Mouse (Mus musculus) lung, embryonic 14.5 days (tissue): ENCODE results near the gene Adarb2. TPM values are rescaled to one million over a fixed set of nuclear protein-coding genes. Genes with fewer than 3 reads are reported as not detected.

ENCODE experiments used
- ATAC-seq: fragments of 200-750 bp; cut with Nextera tagmentation; 2 replicates; pipeline ENCODE4 v1.8.0; 2017; ENCODE audit warnings: mild to moderate bottlenecking, moderate TSS enrichment, moderate library complexity; ENCODE audit not compliant: insufficient read depth
- DNase-seq: peaks from one replicate; pipeline ENCODE4 v3.0.0-alpha.2; 2015
- H3K27ac ChIP-seq: fragments of 300-500 bp; sonication (generic); 2 replicates; pipeline ENCODE4 v1.5.1; 2014; ENCODE audit warnings: low read depth, mild to moderate bottlenecking, moderate library complexity
- H3K27me3 ChIP-seq: fragments of 300-500 bp; sonication (generic); 2 replicates; pipeline ENCODE4 v1.6.1; 2014; ENCODE audit warnings: low read length, control low read depth; ENCODE audit not compliant: insufficient read depth
- H3K36me3 ChIP-seq: fragments of 300-500 bp; sonication (generic); 2 replicates; pipeline ENCODE4 v1.6.1; 2014; ENCODE audit warnings: control low read depth; ENCODE audit not compliant: insufficient read depth
- H3K4me1 ChIP-seq: fragments of 300-500 bp; sonication (generic); 2 replicates; pipeline ENCODE4 v1.6.1; 2014; ENCODE audit warnings: antibody characterized with exemption, control low read depth; ENCODE audit not compliant: insufficient read depth
- H3K4me2 ChIP-seq: fragments of 300-500 bp; sonication (generic); 2 replicates; pipeline ENCODE4 v1.6.1; 2014; ENCODE audit warnings: mild to moderate bottlenecking
- H3K4me3 ChIP-seq: fragments of 300-500 bp; sonication (generic); 2 replicates; pipeline ENCODE4 v1.5.1; 2014; ENCODE audit warnings: low read depth, low read length
- H3K9ac ChIP-seq: fragments of 300-500 bp; sonication (generic); 2 replicates; pipeline ENCODE4 v1.6.1; 2014
- H3K9me3 ChIP-seq: fragments of 300-500 bp; sonication (generic); 2 replicates; pipeline ENCODE4 v1.6.1; 2016; ENCODE audit warnings: low read depth, low read length, control low read depth
- CTCF ChIP-seq: IDR thresholded peaks from 2 replicates; pipeline ENCODE4 v1.5.1; 2016; ENCODE audit warnings: antibody characterized with exemption, low read depth
- WGBS: fragments of 180-500 bp; shearing (Covaris S2); extraction: QIAGEN DNeasy Blood & Tissue Kit; methylation state at CpG from one replicate; pipeline ENCODE4 v1.1.7; 2014; 5-methylcytosine and 5-hydroxymethylcytosine counted together
- polyA plus RNA-seq: library from polyadenylated mRNA; unstranded; fragments of >200 nt; fragmentation: Nextera tagmentation; extraction: Ambion mirVana; gene quantifications from 2 replicates; pipeline ENCODE4 v1.2.1, GENCODE M21; 2014

The Adarb2 gene
- polyA plus RNA-seq, 1 experiment from 2014 or later: 0.24 TPM

DNA sequence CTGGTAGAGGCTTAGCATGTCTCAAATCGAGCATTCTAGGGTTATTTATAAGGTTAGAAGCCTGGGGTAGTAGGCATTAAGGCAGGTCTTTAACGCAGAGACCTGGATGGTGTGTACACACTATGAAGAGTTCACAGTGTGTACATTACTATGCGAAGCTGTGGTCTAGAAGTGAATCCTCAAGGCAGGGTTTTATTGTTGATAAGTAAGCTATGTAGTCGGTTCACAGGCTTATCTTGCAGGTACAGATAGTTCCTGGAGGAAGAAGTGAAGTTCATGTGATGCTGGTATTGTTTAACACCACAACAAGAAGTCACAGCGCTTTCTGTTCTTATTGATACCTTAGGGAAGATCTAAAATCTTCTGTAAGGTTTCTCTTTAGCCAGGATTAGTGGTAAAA is 290.7 kb downstream of the Adarb2 start:
- Histone ChIP-seq H3K4me3 (no peak overlapping the region), H3K27ac (no peak overlapping the region), H3K4me1 (no peaks in the 10 kb centered on the region), H3K27me3 (no peaks in the 10 kb centered on the region), H3K9me3 (no peaks in the 10 kb centered on the region), H3K9ac (no peak overlapping the region), H3K4me2 (no peak overlapping the region), H3K36me3 (no peaks in the 10 kb centered on the region)
- 75% methylated on average over 5 of the region's 5 CpGs for WGBS
- ATAC-seq (no peak), DNase-seq (no peak)
- no peak for TF ChIP-seq CTCF

DNA sequence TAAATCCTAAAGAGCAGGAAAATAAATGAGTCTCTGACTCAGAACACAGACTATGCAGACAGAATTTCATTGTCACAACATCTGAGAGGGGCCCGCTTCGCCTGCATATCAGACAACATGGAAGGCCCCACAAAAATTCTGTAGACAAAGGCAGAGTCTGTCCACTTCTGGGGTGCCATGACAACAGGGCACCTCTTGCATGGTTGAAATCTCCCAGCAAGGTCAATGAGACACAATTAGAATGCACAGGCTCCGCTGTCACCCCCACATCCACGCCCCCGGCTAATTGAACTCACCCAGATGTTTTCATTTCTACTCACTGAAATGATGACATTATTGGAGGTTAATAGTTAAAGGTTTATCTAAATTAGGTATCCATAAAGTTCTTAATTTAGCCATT is 296.9 kb downstream of the Adarb2 start:
- H3K9me3 ChIP-seq: no peaks in the 10 kb centered on the region
- WGBS: 73% methylated on average over 5 of the region's 5 CpGs
- no peak for TF ChIP-seq CTCF
- DNase-seq (no peak), ATAC-seq (no peak)
- H3K27me3 ChIP-seq: no peaks in the 10 kb centered on the region
- no peaks in the 10 kb centered on the region for H3K36me3 ChIP-seq
- no peaks in the 10 kb centered on the region for H3K4me1 ChIP-seq
- no peak overlapping the region for H3K27ac ChIP-seq
- no peak overlapping the region for H3K4me3 ChIP-seq
- no peak overlapping the region for H3K9ac ChIP-seq
- no peak overlapping the region for H3K4me2 ChIP-seq

DNA sequence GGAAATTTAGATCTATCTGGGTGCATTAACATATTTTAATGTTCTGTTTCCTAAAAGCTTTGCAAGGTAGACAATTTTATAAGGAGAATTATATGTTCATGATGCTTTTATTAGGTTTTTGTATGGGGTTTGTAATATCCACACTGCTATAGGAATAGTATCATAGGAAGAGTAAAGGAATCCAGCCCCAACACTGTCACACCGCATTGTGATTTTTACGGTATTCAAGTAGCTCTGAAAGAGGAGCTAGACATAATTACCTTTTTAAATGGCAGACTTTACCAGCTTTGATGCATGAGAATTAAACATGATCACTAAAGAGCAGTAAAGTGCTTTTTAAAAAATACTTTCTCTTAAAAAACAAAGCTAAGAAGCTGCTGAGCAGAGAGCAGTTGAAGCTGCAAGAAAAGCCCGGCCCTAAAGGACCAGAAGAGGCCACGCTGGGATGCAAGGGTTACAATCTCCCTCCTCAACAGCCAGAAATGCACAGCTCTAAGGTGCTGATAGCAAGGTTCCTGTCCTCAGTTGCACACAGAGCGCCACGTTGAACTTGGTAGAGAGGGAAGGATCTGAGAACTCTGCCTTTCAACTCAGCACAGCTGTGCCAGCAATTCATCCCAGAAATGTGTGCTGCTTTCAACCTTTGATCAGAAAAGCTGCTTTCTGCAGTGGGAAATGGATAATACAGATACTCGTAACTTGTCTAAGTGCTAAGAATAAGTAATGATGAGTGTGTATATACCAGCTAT is 308.6 kb downstream of the Adarb2 start:
- Histone ChIP-seq H3K9me3 (no peaks in the 10 kb centered on the region), H3K4me3 (no peak overlapping the region), H3K27me3 (no peaks in the 10 kb centered on the region), H3K4me2 (no peak overlapping the region), H3K36me3 (no peaks in the 10 kb centered on the region), H3K4me1 (no peaks in the 10 kb centered on the region), H3K9ac (no peak overlapping the region), H3K27ac (no peak overlapping the region)
- WGBS: 60% methylated on average over 7 of the region's 7 CpGs
- ATAC-seq (no peak), DNase-seq (no peak)
- TF ChIP-seq CTCF: no peak

DNA sequence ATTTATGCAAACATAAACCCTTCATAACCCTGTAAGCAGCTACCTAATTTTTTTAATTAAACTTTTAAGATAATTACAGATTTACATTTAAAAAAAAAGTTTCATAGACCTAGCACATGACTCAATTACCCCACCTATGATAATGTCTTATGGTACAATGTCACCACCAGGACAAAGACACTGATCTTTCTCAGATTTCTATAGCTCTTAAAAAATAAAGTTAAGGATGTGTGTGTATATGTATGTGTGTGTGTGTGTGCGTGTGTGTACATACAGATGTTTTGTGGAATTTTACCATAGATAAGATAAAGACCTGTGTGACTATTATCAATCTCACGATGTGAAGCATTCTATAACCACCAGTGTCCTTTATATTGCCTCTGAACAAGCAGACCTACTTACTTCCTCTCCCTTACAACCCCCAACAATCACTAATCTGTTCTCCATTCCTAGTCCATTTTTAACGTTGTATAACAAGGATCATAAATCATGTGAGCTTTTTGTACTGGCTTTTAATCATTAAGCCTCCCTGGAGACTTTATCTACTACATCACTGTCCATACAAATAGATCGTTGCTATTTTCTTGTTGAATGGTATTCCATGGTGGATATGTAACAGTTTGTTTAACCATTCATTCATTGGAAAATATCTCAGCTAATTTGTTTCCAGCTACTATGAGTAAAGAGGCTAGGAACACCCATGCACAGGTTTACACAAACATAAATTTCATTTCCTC is 313.5 kb downstream of the Adarb2 start:
- Histone ChIP-seq H3K4me1 (no peaks in the 10 kb centered on the region), H3K4me3 (no peak overlapping the region), H3K4me2 (no peak overlapping the region), H3K27me3 (no peaks in the 10 kb centered on the region), H3K9me3 (no peaks in the 10 kb centered on the region), H3K27ac (no peak overlapping the region), H3K36me3 (no peaks in the 10 kb centered on the region), H3K9ac (no peak overlapping the region)
- ATAC-seq: no peak
- 46% methylated on average over 4 of the region's 4 CpGs for WGBS
- no peak for TF ChIP-seq CTCF
- DNase-seq: no peak

DNA sequence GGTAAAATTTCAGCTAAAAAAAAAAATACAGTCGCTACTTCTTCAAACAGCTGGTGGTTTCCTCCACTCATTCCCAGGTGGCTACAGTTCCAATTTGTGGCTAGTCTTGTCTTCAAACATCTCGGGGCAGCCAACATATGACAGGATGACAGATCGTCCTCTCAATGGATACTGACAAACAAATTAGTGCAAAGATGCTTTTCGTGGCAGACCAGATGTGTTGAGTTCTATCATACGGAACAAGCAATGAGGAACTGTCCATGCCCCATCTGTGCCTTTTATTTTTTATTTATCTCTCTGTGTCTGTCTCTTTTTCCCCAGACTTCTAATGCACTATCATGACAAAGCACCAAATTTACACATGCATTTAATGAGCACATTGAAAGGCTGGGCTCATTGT is 316.5 kb downstream of the Adarb2 start:
- no peak overlapping the region for H3K9ac ChIP-seq
- no peak overlapping the region for H3K4me2 ChIP-seq
- ATAC-seq (no peak), DNase-seq (no peak)
- no peaks in the 10 kb centered on the region for H3K4me1 ChIP-seq
- no peaks in the 10 kb centered on the region for H3K27me3 ChIP-seq
- no peak overlapping the region for H3K4me3 ChIP-seq
- H3K9me3 ChIP-seq: no peaks in the 10 kb centered on the region
- 70% methylated on average over 5 of the region's 5 CpGs for WGBS
- no peaks in the 10 kb centered on the region for H3K36me3 ChIP-seq
- TF ChIP-seq CTCF: no peak
- no peak overlapping the region for H3K27ac ChIP-seq

DNA sequence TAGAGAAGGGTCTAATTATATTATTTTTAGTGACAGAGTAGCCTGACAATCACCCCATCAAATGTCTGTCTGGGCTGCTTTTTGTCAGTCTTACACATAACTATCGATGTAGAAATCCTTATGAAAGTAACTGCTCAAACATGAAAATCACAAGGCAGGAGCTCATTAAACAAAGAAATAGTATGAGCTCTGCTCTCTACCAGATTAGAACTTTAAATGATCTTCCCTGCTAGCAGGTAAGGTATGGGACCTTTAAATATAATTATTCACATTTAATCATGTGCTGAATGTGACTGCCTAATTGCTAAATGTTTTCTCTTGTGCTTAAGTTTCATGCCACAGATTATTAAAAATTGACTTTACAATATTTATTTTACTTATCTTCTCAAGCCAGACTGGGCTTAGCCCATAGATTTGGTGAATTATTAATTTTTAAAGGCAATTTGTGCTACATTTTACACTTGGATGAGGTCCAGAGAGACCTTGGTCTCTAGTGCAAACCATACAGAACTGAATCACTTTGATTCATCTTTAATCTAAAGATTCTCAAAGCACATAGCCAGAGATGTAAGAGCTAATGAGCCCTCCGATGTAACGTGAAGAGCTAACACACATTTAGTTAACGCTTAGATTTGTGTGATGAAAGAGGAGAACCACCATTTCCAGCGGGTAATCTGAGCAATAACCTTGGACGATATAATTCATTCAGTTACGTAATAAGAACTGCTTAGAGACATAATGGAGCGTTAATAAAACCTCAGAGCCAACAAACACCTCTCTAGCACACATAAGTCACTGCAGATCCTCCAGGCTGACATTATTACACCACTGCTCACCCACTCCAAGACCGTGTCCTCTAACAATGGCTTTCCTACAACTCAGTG is 323.3 kb downstream of the Adarb2 start:
- Histone ChIP-seq H3K36me3 (no peaks in the 10 kb centered on the region), H3K4me2 (no peak overlapping the region), H3K4me1 (no peaks in the 10 kb centered on the region), H3K9ac (no peak overlapping the region), H3K9me3 (no peaks in the 10 kb centered on the region), H3K27me3 (no peaks in the 10 kb centered on the region), H3K4me3 (no peak overlapping the region), H3K27ac (no peak overlapping the region)
- DNase-seq: peak; percentile 36
- TF ChIP-seq CTCF: no peak
- ATAC-seq: peak; percentile 73
- 30% methylated on average over 9 of the region's 9 CpGs for WGBS
